Mouse (Mus musculus) brain, embryonic 14.5 days (tissue): Measurements from ENCODE around the gene Tfap2b.

Source experiments
- CTCF ChIP-seq: fragments of 200-500 bp; IDR thresholded peaks from 2 replicates; pipeline ENCODE4 v1.5.1; 2012; ENCODE audit warnings: inconsistent platforms, mild to moderate bottlenecking, moderate library complexity, borderline replicate concordance; ENCODE audit not compliant: insufficient read depth, insufficient read length; ENCODE audit errors: extremely low read depth
- POLR2A ChIP-seq: fragments of 200-500 bp; IDR thresholded peaks from 2 replicates; pipeline ENCODE4 v1.6.1; 2012; ENCODE audit warnings: mild to moderate bottlenecking, inconsistent platforms, borderline replicate concordance; ENCODE audit not compliant: poor library complexity, insufficient read depth, insufficient read length, severe bottlenecking; ENCODE audit errors: extremely low read depth

DNA sequence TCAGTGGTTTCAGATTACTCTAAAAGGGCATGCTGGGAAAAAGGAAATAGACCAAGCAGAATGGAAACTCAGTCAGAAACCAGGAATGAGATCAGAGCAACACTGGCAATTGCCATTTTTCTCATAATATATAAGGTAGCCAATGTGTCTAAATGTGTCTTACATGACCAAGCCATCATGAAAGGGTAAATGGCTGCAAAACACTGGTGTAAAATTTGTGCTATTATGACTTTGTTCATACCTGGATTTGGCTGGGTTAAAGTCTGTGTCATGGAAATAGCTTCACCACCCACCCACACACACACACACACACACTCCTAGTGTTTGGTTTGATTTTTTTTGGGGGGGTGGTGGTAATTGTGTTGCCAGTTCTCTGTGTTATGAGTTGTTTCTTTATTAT lies 10.7 kb downstream of the Tfap2b start:
- TF ChIP-seq POLR2A = no peak
- TF ChIP-seq CTCF = no peak
